Mouse (Mus musculus) frontal cortex, postnatal 25 days (tissue): ENCODE measurements around the gene Ndufa10.
A peak's percentile ranks its signal among the peaks of the same experiment; 100 is the strongest.
"Not testable (repeated sequence)": the region's sequence is repeated elsewhere in the genome, so short reads cannot be mapped to it uniquely, and the experiment has no call there.

ENCODE experiments used
- DNase-seq, 2 experiments: peaks; one replicate each; pipeline ENCODE4 v3.0.0; 2022; ENCODE audit warnings: low spot score in 2 of 2

Ndufa10 gene

DNA sequence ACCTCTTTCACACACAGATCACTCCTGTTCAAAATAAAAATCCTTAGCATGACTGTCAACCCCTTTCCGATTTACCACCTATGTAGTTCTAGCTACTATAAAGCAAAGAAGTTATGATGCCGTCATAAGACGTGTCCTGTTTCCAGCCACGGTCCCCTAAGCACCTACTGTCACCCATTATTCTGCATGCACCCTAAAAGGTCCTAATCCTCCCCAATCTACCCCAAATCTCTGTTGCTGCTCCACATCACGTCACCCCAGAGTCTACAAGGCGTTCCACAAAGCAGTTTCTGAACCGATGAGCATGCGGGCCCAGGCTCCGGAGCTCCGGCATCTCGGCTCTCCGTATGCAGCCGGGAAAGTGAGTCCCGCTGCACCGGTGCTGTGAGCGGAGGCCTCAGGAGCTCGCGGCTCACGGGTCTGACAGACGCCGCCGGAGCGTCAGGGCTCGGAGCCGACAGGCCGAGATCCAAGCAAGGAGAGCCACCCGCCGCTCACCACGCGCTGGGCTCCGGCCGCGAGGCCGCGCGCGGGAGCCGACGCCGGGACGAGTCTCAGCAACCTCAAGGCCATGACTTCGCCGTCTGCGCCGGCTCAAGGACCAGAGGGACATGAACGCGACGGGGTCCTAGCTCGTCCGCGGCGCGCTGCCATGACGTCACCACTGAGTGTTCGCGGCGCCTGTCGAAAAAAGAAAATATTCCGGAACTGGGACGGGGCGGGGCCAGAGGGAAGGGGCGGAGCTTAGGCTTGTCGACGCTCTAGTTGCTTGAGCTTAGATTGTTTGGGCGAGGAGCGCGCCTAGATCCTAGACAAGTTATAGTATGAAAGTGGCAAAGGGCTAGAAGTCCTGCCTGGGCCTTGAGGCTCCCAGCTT, at the start of gene Ndufa10:
Gene Ndufa10 (minus strand): TSS at position 696 of the 877 bp plus-strand sequence.
- peak; percentile 91 to 95 for DNase-seq

DNA sequence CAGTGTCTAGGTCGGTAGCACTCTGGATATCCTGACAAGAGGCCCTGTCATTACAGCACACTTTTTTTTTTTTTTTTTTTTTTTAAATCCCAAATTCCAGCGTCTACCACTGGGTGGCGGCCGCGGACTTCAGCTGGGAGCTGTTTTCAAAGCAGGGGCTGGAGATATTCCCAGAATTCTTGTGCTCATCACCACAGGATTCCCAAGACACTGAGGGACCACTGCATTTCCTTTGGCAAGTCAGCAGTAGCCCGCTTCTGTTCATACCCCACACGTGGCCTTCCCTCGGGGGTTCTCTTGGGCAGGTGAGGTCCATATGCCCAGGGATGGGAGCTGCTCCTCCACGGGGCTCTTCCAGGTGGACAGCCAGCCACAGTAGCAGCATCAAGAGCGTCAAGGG, 47.7 kb upstream of the Ndufa10 start:
- DNase-seq: peak; percentile 22 to 36

DNA sequence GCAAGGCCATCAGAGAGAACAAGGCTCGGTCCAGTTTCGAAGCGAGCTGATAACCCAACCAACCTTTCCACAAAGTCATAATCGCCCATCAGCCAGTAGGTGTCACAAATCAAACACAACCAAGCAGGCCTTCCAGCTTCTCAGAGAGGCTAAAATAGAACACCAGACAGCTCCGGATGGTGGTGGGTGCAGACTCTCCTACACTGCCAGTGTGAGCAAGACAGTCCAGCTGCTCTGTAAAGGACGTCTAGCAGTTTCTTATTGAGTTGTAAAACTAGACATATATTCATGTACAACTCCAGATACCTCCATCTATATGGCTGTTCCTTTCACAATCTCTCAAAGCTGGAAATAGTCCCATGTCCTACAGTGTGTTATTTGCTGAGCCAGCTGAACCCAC, 45.4 kb upstream of the Ndufa10 start:
- peak in 1 of 2 experiments; percentile 9 for DNase-seq

DNA sequence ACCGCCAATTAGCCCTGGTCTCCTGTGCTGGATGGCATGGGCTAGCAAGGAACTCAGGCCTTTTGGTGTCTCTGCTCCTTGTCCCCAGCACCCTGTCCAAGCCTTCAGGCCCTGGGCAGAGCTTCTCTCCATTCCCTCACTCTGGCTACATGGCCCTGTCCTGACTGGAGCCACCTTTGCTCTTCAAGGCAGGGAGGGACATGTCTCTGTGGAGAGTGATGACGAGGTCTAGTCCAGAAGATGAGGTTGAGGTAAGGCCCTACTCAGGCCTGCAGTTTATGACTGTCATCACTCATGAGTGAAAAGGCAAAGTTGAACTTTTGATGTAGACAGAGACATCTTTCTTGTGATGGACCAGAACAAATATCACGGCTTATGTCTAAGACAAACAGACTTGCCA, 44.9 kb upstream of the Ndufa10 start, which contains the start of gene Olfr1414:
Gene Olfr1414 (minus strand): TSS at position 101 of the 400 bp plus-strand sequence.
- no peak for DNase-seq

DNA sequence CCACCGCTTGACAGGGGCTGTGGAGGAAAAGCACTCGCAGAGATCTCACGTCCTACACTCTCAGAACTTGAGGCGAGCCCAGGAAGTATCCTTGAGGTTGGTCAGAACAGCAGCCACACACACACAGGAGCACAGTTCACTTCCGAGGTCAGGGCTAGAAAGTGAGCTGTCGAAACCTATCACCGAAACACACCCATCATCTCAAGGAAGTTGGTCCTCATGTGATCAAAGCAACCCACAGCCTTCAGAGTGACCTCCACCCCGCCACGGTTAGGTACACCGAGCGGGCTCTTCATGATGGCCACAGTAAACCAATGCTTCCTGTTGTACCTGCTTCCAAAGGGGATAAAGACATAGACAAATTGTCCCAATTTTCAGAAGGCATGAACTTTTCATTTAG, 41.7 kb upstream of the Ndufa10 start:
- DNase-seq: no peak

DNA sequence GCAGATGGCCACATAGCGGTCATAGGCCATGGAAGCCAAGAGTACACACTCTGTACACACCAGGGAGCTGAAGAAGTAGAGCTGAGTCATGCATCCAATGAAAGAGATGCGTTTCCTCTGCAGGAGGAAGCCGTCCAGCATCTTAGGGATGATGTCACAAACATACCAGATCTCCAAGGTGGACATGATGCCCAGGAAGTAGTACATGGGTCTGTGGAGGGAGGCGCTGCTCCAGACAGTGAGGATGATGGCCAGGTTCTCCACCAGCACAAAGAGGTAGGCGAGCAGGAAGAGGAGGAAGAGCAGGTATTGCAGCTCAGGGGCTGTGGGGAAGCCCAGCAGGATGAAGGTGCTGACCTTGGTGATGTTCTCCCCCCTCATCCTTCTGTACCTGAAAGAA, 38.0 kb upstream of the Ndufa10 start:
- DNase-seq: not testable (repeated sequence)

DNA sequence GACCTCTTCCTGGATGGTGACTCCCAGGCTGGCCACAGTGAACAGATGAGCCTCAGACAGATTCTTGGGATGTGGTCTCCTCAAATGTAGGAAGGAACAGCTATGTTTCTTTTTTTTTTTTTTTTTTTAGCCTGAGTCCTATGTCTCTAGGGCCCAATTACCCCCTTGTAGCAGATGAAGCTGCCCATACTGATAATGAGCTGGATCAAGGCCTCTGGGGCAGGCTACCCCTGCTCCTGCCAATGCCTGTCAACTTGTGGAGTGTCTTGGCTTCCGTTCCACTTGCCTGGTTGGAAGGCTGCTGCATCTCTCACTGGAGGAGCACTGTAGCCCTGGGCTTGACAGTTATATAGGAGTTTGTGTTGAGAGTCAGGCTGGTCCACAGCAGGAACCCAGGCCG, 22.3 kb upstream of the Ndufa10 start, which contains the start of gene Olfr1415:
Gene Olfr1415 (minus strand): TSS at position 101 of the 400 bp plus-strand sequence.
- no peak for DNase-seq

DNA sequence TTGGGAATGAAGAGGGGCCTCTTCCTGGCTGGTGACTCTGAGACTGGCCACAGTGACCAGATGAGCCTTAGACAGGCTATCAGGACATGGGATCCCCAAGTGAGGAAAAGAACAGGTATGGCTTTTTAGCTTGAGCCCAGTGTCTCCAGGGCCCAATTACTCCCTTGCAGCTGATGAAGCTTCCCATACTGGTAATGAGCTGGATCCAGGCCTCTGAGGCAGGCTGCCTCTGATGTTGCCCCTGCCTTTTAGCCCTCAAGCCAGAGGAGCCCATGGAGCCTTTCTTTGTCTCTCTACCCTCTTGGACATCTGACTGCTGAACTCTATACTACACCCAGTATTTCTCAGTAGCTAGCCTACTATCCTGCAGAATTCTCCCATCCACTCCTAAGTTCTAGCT, 11.4 kb upstream of the Ndufa10 start, which contains the start of gene Olfr1416:
Gene Olfr1416 (minus strand): TSS at position 101 of the 400 bp plus-strand sequence.
- DNase-seq: no peak

DNA sequence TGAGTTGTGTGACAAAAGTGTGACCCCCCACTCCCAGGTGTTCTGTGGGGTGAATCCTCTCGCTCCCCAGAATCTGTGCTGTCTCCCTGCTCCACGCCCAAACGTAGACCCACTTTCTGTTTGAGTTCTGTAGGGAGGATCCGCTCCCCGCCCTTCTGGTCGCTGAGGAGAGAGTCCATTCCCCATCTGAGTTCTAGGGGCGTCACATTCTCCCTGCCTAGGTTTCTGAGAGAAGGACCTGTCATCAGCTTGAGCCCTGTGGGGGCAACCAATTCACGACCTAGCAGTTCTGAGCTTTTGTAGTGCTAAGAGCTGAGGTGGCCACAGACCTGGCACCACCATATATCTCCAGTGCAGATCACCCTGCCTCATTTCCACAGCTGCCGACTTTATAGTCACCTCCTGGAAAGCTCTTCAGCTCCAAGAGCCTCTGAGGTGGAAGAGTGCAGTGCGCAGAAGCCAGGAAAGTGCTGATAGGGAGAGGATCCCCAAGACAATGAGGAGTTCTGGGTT, 462 bp upstream of the Ndufa10 start:
- peak in 1 of 2 experiments; percentile 8 for DNase-seq

DNA sequence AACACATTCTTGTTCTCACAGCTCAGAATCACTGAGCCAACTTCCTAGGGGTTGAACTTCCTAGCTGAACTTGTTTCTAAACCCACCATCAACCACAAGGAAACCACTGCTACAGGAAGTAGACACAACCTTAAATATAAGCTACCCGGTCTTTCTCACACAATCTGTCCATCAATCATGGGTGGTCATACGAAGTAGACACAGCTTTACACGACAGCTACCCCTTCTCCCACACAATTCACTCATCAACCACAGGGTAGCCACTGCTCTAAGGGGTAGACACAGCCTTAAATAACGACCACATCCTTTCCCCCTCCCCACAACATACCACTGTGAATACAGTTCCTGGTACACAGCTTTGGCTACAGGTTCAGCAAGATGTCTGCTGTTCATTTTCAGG, 4.8 kb downstream of the Ndufa10 start:
- DNase-seq: no peak

DNA sequence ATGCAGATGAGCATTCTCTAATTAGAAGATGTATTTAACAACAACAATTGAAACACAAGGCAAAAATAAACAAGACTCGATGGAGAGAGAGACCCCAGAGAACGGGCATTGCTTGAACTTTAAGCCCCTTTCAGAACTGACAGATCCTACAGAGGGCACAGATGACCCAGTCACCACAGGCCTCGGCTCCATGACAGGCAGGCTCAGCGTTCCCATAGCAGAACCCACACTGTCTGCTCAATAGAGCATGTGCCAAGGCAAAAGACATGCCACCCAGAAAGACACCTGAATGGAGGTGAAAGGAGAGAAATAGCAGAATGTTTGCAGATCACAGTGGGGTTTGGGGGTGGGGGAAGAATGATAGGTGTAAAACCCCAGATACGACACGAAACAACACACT, 15.2 kb downstream of the Ndufa10 start:
- no peak for DNase-seq

DNA sequence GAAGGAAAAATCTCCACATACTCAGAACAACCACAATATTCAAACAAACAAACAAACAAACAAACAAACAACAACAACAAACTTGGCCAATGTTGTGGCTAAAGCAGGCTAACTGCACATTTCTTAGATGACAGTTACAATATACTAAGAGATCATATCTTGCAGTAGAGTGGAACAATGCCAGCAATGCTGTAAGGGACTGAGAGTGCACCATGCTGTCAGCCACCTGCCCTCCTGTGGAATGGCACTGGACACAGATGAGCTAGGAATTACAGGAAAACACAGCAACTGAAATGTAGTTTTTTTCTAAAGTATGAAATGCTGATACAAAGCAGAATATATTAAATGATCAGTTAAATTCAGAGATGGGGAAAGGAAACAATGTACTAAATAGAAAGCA, 15.9 kb downstream of the Ndufa10 start:
- no peak for DNase-seq

DNA sequence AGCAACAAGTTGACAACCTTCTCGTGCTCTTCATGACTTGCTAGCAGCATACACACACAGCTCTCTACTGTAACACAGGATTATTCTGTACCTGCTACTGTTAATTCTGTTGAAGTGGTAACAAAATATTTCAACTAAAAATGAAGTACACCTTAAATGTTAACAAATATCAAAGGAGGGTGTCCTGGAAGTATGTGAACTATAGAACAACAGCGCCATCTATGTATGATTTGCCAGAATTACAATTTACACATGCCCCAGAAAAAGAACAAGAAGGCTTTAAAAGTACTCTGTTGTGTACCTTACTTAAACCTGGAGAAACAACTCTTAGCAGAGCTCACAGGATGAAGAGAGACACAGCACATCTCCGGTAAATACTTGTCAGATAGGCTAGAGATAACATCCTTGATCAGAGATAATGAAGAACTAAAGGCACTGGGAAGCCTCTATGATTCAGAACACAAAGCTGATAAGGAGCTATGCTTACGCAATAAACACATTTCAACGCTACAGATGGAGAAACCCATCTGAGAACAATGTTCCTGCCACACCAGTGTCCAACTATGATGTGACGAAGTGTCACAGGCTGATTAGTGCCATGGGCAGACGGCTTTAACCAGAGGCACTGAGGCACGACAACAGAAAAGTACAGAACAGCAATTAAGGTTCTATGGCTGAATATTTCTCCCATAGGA, 19.8 kb downstream of the Ndufa10 start:
- DNase-seq: no peak

DNA sequence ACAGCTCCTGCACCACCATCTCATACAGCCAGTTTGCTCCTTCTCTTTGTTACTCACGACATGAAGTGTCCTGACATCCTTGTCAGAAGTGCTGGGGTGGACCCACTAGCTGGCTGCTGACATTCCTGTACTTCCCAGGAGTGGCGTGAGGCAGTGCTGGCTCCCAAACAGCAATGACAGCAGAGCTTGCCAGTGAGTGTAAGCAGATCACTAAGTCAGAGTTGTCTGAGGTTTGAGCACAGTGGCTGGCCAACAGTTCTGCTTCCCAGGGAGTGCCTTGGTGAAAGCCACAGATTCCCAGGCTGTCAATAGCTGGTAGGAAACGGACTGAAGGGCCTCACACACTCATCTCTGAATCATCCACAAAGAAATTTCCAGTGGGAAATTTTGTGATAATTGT, 25.4 kb downstream of the Ndufa10 start:
- no peak for DNase-seq

DNA sequence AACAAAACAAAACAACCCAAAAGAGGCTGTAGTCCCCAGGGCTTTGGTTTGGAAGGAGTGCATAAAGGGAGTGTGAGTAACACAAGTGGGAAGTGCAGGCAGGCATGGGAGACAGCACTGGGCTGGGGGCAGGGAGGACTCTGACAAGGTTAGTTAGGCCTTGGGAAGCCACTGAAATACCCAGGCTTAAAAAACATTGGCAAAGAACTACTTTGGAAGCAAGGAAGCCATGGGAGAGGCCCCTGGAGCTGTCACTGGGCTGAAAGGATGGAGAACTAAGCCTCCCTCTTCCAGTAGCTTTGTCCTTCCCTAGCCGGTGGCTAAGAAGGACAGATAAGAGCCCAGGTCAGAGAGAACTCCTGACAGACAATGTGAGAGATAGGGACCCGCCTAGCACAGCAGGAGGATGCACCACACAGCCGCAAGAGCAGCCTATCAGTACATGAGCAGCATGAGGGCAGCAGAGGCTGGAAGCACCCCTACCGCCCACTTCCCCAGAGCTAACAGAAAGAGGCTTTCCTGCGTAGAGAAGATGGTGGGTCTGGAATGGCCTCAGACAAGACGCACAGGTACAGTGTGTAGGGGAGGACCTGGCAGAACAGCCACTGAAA, 32.1 kb downstream of the Ndufa10 start:
- no peak for DNase-seq

DNA sequence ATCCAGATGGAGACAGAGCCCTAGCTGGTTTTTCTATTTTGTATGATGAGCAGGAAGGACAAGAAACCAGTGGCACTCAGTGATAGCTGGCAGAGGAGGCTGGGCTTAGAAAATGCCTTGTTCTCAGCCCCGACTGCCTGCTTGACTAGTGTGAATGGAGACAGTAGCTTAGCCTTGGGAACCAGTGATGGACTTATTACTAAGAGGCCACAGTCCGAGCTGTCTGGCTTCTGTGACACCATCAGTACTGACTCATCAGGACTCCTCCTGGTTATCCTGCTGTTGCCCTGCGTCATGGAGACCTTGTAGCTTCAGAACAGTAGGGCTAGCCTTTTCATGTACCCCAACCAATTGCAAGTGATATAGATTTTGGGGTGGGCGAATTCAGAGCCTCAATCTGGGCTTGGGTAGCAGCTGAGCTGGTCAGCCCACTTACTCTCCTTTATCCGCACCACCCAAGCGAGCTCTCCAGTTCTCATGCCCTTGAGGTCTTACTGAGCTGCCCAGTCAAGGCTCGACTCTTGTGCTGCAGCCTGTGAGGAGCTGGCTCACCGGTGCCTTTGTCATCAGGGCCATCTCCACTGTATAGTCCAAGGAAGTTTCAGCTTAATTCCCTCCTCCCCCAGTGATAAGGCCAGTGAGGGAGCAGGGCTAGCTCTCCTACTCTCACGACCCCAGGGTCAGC, 33.5 kb downstream of the Ndufa10 start:
- no peak for DNase-seq

DNA sequence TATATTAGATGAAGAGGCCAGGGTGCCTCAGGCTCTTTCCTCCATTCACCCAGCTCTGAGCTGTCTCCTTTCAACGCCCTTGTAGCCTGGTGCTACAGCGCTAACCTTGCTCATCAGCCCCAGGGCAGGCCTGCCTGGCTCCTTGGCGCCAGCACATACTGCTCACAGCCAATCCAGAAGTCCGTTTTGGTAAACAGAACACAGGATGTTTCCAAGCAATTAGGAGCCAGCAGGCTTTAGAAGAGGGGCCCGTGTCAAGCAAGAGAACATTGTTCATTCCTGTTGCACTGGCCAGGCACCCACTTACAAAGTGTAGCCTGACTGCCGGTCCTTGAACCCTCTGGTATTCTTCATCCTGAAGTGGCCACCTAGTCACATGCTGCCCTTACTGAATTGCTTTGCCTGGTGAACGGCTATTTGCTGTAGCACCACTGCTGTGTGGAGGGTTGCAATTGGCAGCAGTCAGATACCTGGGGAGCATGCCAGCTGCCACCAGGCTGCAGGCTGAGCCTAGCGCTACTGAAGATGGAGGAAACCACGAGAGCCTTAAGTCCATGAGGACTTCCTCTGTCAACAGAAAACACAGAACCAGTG, 35.9 kb downstream of the Ndufa10 start:
- peak in 1 of 2 experiments; percentile 39 for DNase-seq

DNA sequence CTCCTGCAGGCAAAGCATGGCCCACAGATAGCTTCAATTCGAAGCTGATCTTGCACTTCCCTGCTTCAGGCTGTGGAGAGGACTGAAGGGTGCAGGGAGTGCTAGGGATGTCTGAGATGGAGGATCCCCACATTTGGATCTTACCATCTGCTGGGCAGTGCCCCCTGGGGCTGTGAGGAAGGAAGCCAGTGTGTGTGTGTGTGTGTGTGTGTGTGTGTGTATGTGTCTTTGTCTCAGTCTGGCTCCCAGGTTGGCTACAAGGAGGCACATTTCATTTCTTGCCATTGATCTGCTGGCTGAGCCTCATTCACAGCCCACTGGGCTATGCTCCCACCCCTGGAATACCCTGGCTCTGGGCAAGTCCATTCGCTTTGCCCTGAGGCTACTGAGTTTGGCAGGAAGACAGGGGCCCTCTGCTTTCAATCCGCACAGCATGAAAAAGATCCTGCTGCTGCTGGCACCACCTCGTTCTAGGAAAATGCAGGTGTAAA, 36.8 kb downstream of the Ndufa10 start:
- no peak for DNase-seq

DNA sequence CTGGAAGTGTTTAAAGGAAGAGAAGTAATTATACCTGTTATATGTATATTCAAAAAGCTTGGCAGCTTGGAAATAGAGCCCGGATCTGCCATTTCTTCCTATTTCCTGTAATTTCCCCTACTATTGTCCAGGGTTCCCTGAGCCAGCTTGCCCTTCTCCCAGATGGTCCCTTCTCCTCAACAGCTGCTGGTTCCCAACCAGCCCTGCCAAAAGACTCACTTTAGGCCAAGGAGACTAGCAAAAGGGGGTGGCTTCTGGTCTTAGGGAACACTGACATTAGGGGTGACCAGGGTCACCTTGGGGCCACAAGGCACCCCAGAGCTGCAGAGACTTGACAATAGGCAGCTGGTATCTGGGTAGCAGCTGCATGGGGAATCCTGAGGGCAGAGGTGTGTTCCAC, 38.7 kb downstream of the Ndufa10 start:
- DNase-seq: no peak

DNA sequence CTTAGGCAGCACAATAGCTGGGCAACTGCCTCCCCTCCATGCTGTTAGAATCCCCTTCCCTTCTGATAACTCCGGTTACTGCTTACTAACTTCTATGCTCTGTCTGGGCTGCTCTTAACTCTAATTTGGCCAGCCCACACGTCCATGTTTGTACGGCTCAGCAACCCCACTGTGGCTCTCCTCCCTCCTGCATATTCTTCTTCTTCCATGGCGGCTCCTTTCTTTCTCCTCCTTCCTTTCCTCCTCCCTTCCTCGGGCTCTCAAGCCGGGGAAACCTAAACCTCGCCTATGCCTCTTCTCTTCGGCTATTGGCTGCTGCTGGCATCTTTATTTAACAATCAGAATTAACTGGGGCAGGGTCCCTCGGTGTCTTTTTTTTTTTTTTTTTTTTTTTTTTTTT, 40.9 kb downstream of the Ndufa10 start:
- DNase-seq: no peak

DNA sequence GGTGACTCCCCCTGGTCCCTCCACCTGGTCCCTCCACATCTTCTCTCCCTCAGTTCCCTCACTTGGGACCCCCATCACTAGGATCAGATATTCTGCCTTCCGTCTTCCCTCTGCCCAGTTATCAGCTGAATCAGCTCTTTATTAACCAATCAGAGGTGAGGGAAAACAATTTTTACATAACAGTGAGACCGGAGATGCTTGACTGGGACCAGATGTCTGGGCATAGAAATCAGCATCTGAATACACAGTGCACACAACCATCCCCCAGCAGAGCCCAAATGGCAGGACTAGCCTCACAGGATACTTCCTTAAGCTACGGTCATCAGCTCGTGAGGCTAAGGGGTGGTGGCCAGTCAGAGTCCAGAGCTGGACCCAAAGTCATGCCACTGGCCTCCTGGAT, 41.6 kb downstream of the Ndufa10 start:
- no peak for DNase-seq
